Mouse (Mus musculus) mesoderm, embryonic 11.5 days (tissue): Measurements from ENCODE around the gene Tm7sf3.
"Not testable (repeated sequence)": the region's sequence is repeated elsewhere in the genome, so short reads cannot be mapped to it uniquely, and the experiment has no call there.

ENCODE experiments used
- DNase-seq: peaks from one replicate; pipeline ENCODE4 v3.0.0-alpha.2; 2012; ENCODE audit warnings: low read depth, low spot score

The Tm7sf3 gene

DNA sequence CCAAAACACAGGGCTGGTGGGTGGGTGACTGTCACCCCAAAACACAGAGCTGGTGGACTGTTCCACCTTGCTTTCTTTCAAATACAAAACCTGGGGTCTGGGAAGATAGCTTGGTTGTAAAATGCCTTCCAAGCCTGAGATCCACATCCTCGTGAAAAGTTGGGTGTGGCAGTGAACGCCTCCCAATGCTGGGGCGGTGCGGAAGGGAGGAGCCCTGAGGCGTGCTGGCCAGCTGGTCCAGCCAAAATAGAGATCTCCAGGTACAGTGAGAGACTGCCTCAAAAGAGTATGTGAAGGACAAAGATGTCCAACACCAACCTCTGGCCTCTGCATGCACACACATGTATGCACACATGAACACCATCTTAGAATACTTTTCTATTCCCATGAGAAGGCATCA, 28.1 kb downstream of the Tm7sf3 start:
- no peak for DNase-seq

DNA sequence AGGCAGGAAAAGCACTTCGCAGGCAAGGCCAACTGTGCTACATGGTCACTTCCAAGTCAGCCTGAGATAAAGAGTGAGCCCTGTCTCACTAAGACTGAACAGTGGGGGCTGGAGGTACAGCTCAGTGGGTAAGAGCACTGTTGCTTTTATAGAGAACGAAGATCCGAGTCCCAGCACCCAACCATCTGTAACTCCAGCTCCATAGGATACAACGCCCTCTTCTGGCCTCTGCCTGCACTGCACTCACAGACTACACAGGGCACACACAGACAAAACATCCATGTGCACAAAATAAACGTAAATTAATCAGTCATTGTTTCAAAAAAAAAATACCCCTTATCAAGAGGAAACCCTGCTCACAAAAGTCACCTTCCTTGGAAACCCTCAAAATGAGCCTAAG, 28.7 kb downstream of the Tm7sf3 start:
- no peak for DNase-seq

DNA sequence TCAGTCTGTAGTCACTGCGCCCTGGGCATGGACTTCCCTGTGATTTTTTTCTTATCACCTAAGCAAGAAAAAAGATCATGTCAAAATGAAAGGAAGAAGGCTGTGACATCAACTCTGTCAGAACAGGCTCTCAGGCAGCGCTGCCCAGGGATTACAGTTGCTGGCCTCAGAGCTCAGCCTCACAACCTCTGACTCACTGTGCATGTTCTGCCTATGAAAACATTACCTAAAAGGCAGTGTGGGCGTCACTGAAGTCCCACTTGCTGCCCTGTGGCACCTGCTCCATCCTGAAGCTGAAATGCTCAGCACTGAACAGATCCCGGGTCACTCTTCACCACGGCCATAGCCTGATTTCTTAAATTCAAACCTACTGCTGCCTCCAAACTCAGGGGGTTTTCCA, 29.9 kb downstream of the Tm7sf3 start:
- no peak for DNase-seq

DNA sequence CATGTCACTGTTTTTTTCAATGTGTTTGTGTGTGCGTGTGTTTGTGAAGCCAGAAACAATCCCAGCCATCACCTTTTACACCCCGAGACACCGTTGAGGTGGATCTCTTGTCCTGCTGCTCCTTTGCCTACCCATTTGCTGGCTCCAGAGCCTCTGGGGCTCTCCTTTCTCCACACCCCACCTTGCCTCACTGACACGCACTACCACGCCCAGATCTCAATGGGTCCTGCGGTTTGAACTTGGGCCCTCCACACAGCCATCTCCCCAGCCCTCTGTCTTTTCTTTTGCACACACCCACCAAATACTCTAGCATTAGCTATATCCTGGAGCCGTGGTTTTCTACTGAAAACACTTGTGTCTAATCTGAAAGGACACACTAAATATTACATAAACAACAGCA, 30.7 kb downstream of the Tm7sf3 start:
- no peak for DNase-seq

DNA sequence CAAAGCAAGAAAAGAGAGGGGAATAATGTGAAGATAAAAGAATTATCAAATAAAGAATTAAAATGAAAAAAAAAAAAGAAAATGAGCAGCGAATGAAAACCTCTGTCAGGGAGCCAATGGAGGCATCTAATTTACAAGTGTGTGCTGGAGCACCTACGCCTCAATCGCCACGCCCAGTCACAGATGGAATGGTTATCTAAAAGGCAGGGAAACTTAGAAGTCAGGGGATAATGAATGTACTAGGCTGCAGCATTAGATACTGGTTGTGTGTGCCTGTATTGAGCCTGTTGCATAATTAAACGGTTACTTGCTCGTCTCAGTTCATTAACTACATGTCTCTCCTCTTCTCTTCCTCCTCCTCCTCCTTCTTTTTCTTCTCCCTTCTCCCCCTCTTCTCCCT, 31.2 kb downstream of the Tm7sf3 start:
- DNase-seq: no peak

DNA sequence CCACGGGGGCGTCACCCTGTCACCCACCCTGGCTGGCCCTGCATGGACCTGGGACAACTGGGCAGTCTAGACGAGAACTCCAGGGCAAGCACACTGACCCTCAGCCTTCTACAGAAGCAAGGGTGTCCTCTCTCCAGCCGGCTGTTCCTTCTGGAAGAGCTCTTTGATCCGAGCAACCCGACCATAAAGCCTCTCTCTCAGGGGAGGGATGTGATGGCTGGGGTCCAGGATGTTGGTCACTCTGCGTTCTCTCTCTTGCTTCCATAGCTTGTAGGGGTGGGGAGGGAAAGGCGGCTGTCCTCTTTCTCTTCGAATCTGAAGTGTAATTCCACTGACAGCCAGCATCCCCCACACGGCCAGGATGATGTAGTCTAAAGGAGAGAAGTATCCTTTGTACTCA, 39.0 kb downstream of the Tm7sf3 start:
- DNase-seq: no peak

DNA sequence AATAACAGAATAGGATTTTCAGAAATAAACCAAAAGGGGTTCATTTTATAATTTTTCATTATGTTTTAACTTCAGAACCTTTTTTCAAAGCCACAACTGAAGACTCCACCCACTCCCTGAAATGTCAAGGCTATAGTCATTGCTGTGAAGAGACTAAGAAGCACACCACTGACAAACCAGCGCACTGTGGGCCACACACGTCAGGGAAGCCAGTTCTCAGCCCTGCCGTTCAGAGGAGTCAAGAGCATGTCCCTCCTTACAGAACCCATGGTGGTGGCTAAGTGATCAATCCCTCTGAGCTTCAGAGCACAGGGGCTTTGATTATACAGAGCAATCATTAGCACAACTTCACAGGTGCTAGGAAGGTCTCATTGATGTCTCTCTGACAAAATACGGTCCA, 40.0 kb downstream of the Tm7sf3 start:
- DNase-seq: no peak

DNA sequence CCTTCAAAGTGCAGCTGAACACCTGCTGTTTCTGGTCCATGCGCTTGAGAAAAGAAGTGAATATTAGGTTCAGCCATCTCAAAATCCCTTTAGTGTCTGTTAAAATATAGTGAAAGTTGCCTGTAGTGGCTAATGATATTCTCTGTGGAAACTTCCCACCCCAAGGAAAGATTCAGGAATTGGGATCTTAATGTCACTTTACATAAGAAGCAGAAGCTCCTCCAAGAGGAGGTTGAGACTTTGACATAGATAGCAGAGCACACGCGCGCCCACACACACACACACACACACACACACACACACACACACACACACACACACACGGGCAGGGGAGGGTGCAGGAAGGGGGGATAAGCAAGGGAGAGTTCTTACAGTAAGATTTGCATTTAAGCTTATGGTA, 57.5 kb downstream of the Tm7sf3 start:
- DNase-seq: no peak

DNA sequence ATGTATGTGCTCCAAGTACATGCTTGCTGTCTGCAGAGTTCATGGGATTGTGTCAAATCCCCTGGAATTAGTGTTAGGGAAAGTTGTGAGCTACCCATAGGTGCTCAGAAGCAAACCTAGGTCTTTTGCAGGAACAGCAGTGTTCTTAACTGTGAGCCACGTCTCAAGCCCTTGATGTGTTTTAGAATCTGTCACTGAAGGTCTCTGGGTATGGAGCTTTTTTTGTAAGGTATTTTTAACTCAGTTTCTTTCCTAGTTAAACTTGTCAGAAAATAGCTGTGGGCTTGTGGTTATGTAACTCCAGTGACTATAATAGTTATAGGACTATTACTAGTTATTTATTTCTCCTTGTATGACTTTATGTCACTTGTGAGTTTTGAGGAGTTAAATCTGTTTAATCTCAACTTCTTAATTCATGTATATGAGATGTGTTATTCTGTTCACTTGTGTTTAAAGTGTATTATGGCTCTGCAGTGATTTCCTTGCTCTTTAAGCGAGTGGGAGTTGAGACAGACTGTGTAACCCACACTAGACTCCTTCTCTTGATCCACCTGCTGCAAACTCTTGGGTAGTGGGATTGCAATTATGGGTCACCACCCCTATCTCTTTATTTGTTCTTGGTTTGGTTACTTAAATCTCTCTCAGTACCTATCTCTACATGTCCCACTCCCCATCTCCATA, 59.1 kb downstream of the Tm7sf3 start:
- DNase-seq: no peak

DNA sequence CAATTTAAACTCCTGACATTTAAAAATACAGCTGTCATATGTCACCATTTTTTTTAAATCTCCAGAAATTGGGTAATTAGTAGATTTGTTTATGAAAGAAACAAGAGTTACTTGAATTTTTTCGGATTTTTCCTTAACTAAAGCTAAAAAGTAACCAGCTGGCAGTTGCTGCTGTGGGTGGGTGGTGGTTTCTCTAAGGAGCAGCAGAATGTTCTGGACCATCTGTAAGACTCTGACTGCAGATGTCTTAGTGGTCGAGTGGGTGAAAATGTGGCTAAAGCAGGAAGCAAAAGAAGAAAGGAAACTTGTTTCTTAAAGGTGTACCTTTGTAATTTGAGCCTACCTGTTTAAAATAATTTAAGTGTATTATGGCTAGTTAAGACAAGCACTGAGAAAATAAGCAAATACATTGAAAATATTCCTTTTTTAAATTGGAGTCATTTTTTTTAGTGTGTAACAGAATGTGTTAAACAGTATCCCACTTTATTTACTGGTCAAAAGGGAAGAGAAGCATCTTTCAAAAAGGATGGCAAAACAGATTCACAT, 62.2 kb downstream of the Tm7sf3 start:
- DNase-seq: no peak

DNA sequence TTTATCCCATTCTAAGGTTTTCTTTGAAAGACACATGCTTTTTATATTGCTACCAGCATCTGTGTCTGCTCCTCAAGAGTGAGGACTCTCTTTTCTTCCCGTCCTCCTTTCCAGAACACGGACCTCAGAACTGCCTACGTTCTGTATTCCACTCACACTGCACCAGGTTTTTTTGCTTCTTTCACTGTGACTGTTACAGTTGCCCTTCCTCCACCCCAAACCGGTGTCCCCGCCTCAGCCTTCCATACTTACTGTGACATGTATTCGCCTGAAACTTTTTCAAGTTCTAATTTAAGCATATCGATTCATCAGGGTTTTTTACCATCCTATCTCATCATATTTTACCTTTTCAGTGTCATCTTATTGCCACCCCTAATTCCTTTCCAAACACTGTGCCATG, 64.0 kb downstream of the Tm7sf3 start:
- DNase-seq: peak; percentile 12

DNA sequence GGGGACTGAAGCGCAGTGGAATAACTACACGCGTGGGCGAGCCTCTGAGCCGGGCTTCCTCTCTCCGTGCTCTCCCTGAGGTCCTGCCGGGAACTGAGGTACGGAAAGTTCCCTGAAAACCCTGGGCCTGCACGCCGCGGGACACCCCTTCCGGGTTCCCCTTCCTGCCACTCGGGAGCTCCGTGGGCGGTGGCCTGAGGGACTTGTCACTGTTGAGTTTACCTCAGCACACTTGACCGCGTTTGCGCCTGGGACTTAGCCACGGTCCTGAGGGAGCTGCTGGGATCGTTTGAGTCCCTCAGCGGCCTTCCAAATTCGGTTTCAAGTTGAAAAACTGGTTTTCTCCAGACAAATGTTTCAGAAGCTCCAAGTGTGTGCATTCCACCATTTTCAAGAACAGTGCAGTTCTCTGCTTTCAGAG, 64.5 kb downstream of the Tm7sf3 start:
- no peak for DNase-seq

DNA sequence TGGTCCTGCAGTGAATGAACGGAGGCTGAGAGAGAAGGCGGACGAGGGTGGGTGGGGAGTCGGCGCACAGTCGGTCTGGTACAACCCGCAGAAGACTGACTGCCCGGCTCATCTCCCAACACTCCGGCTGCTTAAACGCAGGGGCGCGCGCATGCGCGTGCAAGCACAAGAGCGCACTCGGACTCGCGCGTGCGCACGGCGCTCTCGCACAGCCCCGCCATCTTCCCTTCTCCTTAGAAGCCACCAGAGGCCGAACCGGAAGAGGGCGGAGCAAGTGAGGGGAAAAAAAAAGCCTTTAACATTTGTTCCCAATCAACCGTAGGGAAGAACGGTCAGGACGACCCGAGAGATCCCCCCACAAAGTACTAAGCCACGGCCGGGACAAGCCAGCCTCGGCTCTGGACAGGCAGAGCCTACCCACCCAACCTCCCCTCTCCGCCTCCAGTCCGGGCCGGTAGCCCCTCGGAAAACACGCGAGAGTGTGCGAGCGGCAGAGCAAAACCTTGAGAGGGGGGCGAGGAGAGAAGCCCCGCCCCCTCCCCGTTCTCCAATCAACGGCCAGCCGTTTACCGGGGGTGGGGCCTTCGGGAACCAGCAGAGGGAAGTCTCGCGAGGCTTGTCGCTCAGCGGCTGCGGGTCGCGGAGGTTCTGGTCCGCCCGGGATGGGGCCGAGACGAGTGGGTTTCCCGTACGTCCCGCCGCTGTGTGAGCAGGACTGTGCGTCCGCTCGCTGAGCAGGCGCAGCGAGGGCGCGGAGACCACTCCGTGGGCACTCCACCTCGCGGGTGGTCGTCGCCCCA, 65.1 kb downstream of the Tm7sf3 start, which contains the start of gene Ints13:
Gene Ints13 (minus strand): TSS at position 526 of the 800 bp plus-strand sequence.
- peak; percentile 99 for DNase-seq

DNA sequence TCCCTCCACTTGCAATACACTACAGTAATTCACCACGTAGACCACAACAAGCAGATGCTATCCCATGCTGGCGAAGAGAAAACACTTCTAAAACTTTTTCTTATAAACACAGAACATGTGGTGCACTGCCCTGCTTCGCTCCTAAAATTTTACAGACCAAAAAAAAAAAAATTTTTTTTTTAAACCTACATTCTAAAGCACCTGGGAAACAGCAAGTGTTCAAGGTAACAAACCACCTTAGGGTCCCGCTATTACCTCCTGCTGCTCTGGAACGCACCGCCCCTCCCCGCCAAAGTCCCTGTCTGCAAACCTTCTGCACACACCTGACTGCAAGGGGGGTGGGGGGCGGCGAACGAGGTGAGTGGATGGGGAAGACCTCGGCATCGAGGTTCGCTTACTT, 65.7 kb downstream of the Tm7sf3 start, which contains the start of gene Fgfr1op2:
Gene Fgfr1op2 (plus strand): TSS at position 301 of the 400 bp plus-strand sequence.
- no peak for DNase-seq

DNA sequence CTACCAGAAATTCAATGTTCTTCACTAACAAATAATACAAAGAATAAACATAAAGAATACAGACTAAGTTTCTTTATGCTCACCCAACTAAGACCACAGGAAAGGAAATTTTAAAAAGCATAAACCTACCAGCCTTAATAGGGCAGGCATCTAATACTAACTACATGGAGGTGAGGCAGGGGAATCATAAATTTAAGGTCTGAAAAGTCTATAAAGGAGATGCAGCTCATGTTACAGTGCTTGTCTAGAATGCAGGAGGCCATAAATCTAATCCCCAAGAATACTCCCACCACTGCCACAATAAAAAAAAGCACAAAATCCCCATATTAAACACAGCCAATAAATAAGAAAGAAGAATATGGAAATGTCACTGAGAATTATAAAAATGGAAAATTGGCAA, 70.6 kb downstream of the Tm7sf3 start:
- DNase-seq: peak; percentile 11

DNA sequence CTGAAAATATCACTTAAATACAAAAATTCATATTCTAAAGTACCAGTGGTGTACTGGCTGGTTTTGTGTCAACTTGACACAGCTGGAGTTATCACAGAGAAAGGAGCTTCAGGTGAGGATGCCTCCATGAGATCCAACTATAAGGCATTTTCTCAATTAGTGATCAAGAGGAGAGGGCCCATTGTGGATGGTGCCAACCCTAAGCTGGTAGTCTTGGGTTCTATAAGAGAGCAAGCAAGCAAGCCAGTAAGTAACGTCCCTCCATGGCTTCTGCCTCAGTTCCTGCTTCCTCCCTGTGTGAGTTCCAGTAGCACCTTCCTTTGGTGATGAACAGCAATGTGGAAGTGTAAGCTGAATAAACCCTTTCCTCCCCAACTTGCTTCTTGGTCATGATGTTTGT, 80.2 kb downstream of the Tm7sf3 start:
- DNase-seq: not testable (repeated sequence)
